Comparison of ENCODE assay signal across 8 mouse cellular contexts in genomic region chr2:144331401-144332302, GRCm38 (mm10). TPM values are rescaled to one million over a fixed set of nuclear protein-coding genes. Genes with fewer than 3 reads are reported as not detected.
DNase-seq lines count a peak whose midpoint lies in the region; ATAC-seq lines count a peak whose summit lies in the region.

TSS of gene Ovol2 (minus strand) at chr2:144332146.

- H3K27ac ChIP-seq in hindbrain, embryonic 11.5 days (ENCODE audit: low read depth, low read length): no peak within 1 kb of the TSS
- no peak within 1 kb of the TSS for H3K27ac ChIP-seq in limb, embryonic 11.5 days (replicated peaks; ENCODE audit: low read depth, low read length)
- H3K27ac ChIP-seq in midbrain, embryonic 13.5 days: no peak within 1 kb of the TSS

- peak within 1 kb of the TSS; percentile 85 for H3K4me2 ChIP-seq in hindbrain, embryonic 11.5 days (replicated peaks; ENCODE audit: low read depth, low read length)
- peak within 1 kb of the TSS; percentile 77 for H3K4me2 ChIP-seq in limb, embryonic 11.5 days (ENCODE audit: low read depth, severe bottlenecking)
- peak within 1 kb of the TSS; percentile 93 for H3K4me2 ChIP-seq in midbrain, embryonic 13.5 days (replicated peaks)

- H3K4me3 ChIP-seq in hindbrain, embryonic 11.5 days (ENCODE audit: low read depth, low read length): peak within 1 kb of the TSS; percentile 42
- peak within 1 kb of the TSS; percentile 40 for H3K4me3 ChIP-seq in limb, embryonic 11.5 days (ENCODE audit: low read depth, low read length)
- peak within 1 kb of the TSS; percentile 51 for H3K4me3 ChIP-seq in midbrain, embryonic 13.5 days (replicated peaks)

- no peaks in the 10 kb centered on the region for H3K9me3 ChIP-seq in hindbrain, embryonic 11.5 days (ENCODE audit: control insufficient read depth, low read length)
- no peaks in the 10 kb centered on the region for H3K9me3 ChIP-seq in limb, embryonic 11.5 days (ENCODE audit: control insufficient read depth, low read length)
- no peaks in the 10 kb centered on the region for H3K9me3 ChIP-seq in midbrain, embryonic 13.5 days

- peaks cover 57% of the 10 kb centered on the region for H3K27me3 ChIP-seq in hindbrain, embryonic 11.5 days (ENCODE audit: control insufficient read depth, insufficient read depth, low read length)
- H3K27me3 ChIP-seq in limb, embryonic 11.5 days (ENCODE audit: control insufficient read depth, insufficient read depth, low read length): peaks cover 58% of the 10 kb centered on the region
- H3K27me3 ChIP-seq in midbrain, embryonic 13.5 days: peaks cover 84% of the 10 kb centered on the region

- no peak for DNase-seq in left cerebral cortex, adult 8-10 months (ENCODE audit: low spot score in 2 of 2)
- DNase-seq in left cerebral cortex, adult 11 months (ENCODE audit: low spot score): no peak
- peak; percentile 39 for DNase-seq in embryo, embryonic 10.5 days (ENCODE audit: low spot score)
- DNase-seq in hindbrain, embryonic 11.5 days (ENCODE audit: low spot score): peak; percentile 55
- peak; percentile 65 for DNase-seq in limb, embryonic 11.5 days (ENCODE audit: low spot score)
- peak; percentile 72 for DNase-seq in urinary bladder, postnatal 25 days (ENCODE audit: low spot score)
- no peak for DNase-seq in MN1 (ENCODE audit: low spot score)

- under 1% methylated on average over 60 of the region's 62 CpGs for WGBS in hindbrain, embryonic 11.5 days
- WGBS in limb, embryonic 11.5 days: 1% methylated on average over 62 of the region's 62 CpGs
- under 1% methylated on average over 62 of the region's 62 CpGs for WGBS in midbrain, embryonic 13.5 days

- H3K4me1 ChIP-seq in hindbrain, embryonic 11.5 days (replicated peaks; ENCODE audit: control insufficient read depth, insufficient read depth, low read length): peaks cover 9% of the 10 kb centered on the region
- H3K4me1 ChIP-seq in limb, embryonic 11.5 days (ENCODE audit: control insufficient read depth, insufficient read depth, low read length): peaks cover 21% of the 10 kb centered on the region
- H3K4me1 ChIP-seq in midbrain, embryonic 13.5 days (replicated peaks): peaks cover 31% of the 10 kb centered on the region

- no peak within 1 kb of the TSS for H3K9ac ChIP-seq in hindbrain, embryonic 11.5 days (ENCODE audit: low read depth, low read length)
- peak within 1 kb of the TSS; percentile 45 for H3K9ac ChIP-seq in limb, embryonic 11.5 days (ENCODE audit: low read length)
- H3K9ac ChIP-seq in midbrain, embryonic 13.5 days (replicated peaks): peak within 1 kb of the TSS; percentile 58

- peak; percentile 53 for ATAC-seq in hindbrain, embryonic 11.5 days (ENCODE audit: low FRiP score)
- peak; percentile 40; the same call in 1 of the 2 replicates for ATAC-seq in limb, embryonic 11.5 days (ENCODE audit: insufficient number of reproducible peaks, low FRiP score, low TSS enrichment, low read depth)
- peak; percentile 64 for ATAC-seq in midbrain, embryonic 13.5 days

- H3K36me3 ChIP-seq in hindbrain, embryonic 11.5 days (ENCODE audit: control insufficient read depth, insufficient read depth, low read length): no peaks in the 10 kb centered on the region
- no peaks in the 10 kb centered on the region for H3K36me3 ChIP-seq in limb, embryonic 11.5 days (ENCODE audit: control insufficient read depth, insufficient read depth, low read length)
- no peaks in the 10 kb centered on the region for H3K36me3 ChIP-seq in midbrain, embryonic 13.5 days

RNA-seq across cellular contexts. Expression of gene Ovol2, which starts in this region (rescaled TPM):
- 10 to 100 TPM in 3 of 4 experiments, 1 to 10 TPM in 1; 9.8 to 12.3 (median 11.1) TPM for total RNA-seq in left cerebral cortex, adult 8-10 months (2022)
- 0.25 and 0.28 TPM in 2 replicates for polyA plus RNA-seq in hindbrain, embryonic 11.5 days (2014; fragmentation: Nextera tagmentation; extraction: Ambion mirVana)
- polyA plus RNA-seq in limb, embryonic 11.5 days (2014; fragmentation: Nextera tagmentation; extraction: Ambion mirVana): 0.53 and 0.55 TPM in 2 replicates
- not detected in 2 replicates for polyA plus RNA-seq in midbrain, embryonic 13.5 days (2015; fragmentation: Nextera tagmentation; extraction: Ambion mirVana)

Comparison
In these comparisons a context has a peak if more than half of its experiments do, and no peak if none do; other contexts are left out.
1. Peak in DNase-seq, ATAC-seq, H3K4me3 ChIP-seq and H3K4me2 ChIP-seq in hindbrain, embryonic 11.5 days; RNA of the gene not detected or under 1 TPM.
2. Peak in DNase-seq, ATAC-seq, H3K4me3 ChIP-seq, H3K9ac ChIP-seq and H3K4me2 ChIP-seq in limb, embryonic 11.5 days; RNA of the gene not detected or under 1 TPM.
3. Peak in ATAC-seq, H3K4me3 ChIP-seq, H3K9ac ChIP-seq and H3K4me2 ChIP-seq in midbrain, embryonic 13.5 days; RNA of the gene not detected or under 1 TPM.
4. DNase-seq: peak in embryo, embryonic 10.5 days (single experiment) and urinary bladder, postnatal 25 days (single experiment); none in left cerebral cortex, adult 8-10 months (0 of 2), left cerebral cortex, adult 11 months (single experiment) and MN1 (single experiment).
5. Peak in every context shown above with its lines, with median percentiles within 50 percentile points of each other: ATAC-seq, H3K4me2 ChIP-seq and H3K4me3 ChIP-seq.